Mouse (Mus musculus) heart, embryonic 13.5 days (tissue): ENCODE data around the gene Tmco3. TPM values are rescaled to one million over a fixed set of nuclear protein-coding genes. Genes with fewer than 3 reads are reported as not detected.
"Not testable (repeated sequence)": the region's sequence is repeated elsewhere in the genome, so short reads cannot be mapped to it uniquely, and the experiment has no call there.

ENCODE experiments used
- ATAC-seq: fragments of 200-750 bp; cut with Nextera tagmentation; 2 replicates; pipeline ENCODE4 v1.8.0; 2017; ENCODE audit warnings: moderate TSS enrichment; ENCODE audit not compliant: insufficient number of reproducible peaks, low FRiP score, low TSS enrichment; ENCODE audit errors: extremely low read depth
- H3K27ac ChIP-seq: fragments of 300-500 bp; sonication (generic); replicated peaks from 2 replicates; pipeline ENCODE4 v1.5.1; 2015; ENCODE audit warnings: moderate library complexity, mild to moderate bottlenecking, inconsistent platforms
- H3K27me3 ChIP-seq: fragments of 300-500 bp; sonication (generic); replicated peaks from 2 replicates; pipeline ENCODE4 v1.6.1; 2015; ENCODE audit warnings: mild to moderate bottlenecking, inconsistent platforms
- H3K36me3 ChIP-seq: fragments of 300-500 bp; sonication (generic); 2 replicates; pipeline ENCODE4 v1.6.1; 2015; ENCODE audit warnings: mild to moderate bottlenecking, inconsistent platforms
- H3K4me1 ChIP-seq: fragments of 300-500 bp; sonication (generic); 2 replicates; pipeline ENCODE4 v1.6.1; 2015; ENCODE audit warnings: inconsistent platforms
- H3K4me2 ChIP-seq: fragments of 300-500 bp; sonication (generic); 2 replicates; pipeline ENCODE4 v1.6.1; 2015; ENCODE audit warnings: inconsistent platforms, mild to moderate bottlenecking, moderate library complexity
- H3K4me3 ChIP-seq: fragments of 300-500 bp; sonication (generic); 2 replicates; pipeline ENCODE4 v1.5.1; 2015; ENCODE audit warnings: moderate library complexity, mild to moderate bottlenecking, inconsistent platforms
- H3K9ac ChIP-seq: fragments of 300-500 bp; sonication (generic); 2 replicates; pipeline ENCODE4 v1.6.1; 2015; ENCODE audit warnings: inconsistent platforms, mild to moderate bottlenecking, moderate library complexity
- H3K9me3 ChIP-seq: fragments of 300-500 bp; sonication (generic); 2 replicates; pipeline ENCODE4 v1.6.1; 2016; ENCODE audit warnings: inconsistent platforms
- WGBS: fragments of 180-500 bp; shearing (Covaris S2); methylation state at CpG from one replicate; pipeline ENCODE4 v1.1.7; 2015; ENCODE audit warnings: mixed read lengths; 5-methylcytosine and 5-hydroxymethylcytosine counted together
- polyA plus RNA-seq: library from polyadenylated mRNA; unstranded; fragments of >200 nt; fragmentation: Nextera tagmentation; extraction: Ambion mirVana; gene quantifications from 2 replicates; pipeline ENCODE4 v1.2.1, GENCODE M21; 2015

Gene Tmco3
- polyA plus RNA-seq, 1 experiment from 2014 or later, result 32.2 TPM

DNA sequence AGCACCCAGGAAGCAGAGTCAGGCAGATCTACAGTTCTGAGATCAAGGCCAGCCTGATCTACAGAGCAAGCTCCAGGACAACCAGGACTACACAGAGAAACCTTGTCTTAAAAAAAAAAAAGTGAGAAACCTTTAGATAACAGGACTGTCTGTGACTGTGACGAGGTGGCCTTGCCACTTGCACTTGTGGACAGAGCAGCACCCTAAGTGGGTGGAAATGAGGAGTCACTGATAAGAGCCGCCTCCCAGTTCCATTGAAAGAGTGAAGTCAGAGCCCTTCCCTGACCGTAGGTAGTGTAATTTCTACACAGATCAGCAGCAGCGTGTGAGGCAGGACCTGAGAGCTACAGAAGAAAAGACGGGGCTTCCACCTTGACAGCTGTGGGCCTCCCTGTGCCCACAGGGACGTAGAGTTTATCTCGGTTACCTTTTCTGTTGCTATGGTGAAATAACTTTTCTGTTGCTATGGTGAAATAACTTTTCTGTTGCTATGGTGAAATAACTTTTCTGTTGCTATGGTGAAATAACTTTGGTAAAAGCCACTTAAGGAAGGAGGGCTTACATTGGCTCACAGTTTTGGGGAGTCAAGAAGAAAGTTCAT lies 18.4 kb downstream of the Tmco3 start:
- WGBS, result 60% methylated on average over 7 of the region's 7 CpGs
- Histone ChIP-seq H3K4me3 (no peak overlapping the region), H3K9me3 (peaks cover 3% of the 10 kb centered on the region; the same call in 1 of the 2 replicates), H3K4me2 (no peak overlapping the region), H3K27me3 (no peaks in the 10 kb centered on the region), H3K4me1 (no peaks in the 10 kb centered on the region), H3K36me3 (peaks cover 88% of the 10 kb centered on the region), H3K27ac (no peak overlapping the region), H3K9ac (no peak overlapping the region)
- ATAC-seq, result no peak

DNA sequence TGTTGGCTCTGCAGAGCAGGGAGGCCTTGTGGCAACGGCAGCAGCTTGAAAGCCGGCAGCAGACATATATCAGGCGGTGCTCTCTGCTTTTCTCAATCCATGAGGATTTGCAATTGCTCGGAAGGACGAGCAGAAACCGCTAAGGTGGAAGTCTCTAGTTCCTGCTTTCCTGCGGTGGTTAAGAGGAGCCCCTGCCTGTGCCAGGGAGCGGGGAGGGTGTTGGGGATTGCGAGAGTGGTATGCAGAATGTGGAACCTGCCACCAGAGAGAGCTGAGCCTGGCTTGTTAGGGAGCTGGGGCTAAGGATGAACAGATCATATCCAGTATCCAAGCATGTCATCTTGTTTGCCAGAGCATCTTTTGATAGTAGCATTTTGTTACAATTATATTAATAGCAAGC lies 18.9 kb downstream of the Tmco3 start:
- H3K36me3 ChIP-seq, result peaks cover 84% of the 10 kb centered on the region
- H3K4me2 ChIP-seq, result no peak overlapping the region
- no peak overlapping the region for H3K4me3 ChIP-seq
- H3K9me3 ChIP-seq, result peaks cover 3% of the 10 kb centered on the region; the same call in 1 of the 2 replicates
- no peak overlapping the region for H3K9ac ChIP-seq
- 77% methylated on average over 9 of the region's 9 CpGs for WGBS
- no peak overlapping the region for H3K27ac ChIP-seq
- no peak for ATAC-seq
- H3K4me1 ChIP-seq, result no peaks in the 10 kb centered on the region
- H3K27me3 ChIP-seq, result no peaks in the 10 kb centered on the region

DNA sequence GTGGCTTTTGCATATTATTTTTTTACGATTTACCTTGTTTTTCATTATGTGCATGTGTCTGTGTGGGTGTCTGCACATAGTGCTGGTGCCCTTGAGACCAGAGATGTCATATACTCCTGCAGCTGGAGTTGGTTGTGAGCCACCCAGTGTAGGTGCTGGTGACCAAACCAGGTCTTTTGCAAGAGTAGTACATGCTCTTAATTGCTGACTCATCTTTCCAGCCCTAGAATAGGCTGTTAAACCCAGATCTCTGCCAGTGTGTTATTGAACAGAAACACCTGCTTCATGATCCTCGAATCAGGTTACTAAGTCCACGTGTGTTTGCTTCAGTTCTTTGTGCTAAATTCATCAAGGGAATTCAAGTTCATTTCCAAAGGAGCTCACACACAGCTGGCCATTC lies 26.9 kb downstream of the Tmco3 start:
- no peak overlapping the region for H3K4me3 ChIP-seq
- H3K36me3 ChIP-seq, result peaks cover 75% of the 10 kb centered on the region
- no peak overlapping the region for H3K27ac ChIP-seq
- no peak for ATAC-seq
- 80% methylated on average over 3 of the region's 3 CpGs for WGBS
- no peak overlapping the region for H3K9ac ChIP-seq
- no peaks in the 10 kb centered on the region for H3K27me3 ChIP-seq
- H3K4me1 ChIP-seq, result 0 out of 2 replicates have a peak, but pooled peaks cover 9% of the 10 kb centered on the region
- H3K4me2 ChIP-seq, result no peak overlapping the region
- H3K9me3 ChIP-seq, result no peaks in the 10 kb centered on the region

DNA sequence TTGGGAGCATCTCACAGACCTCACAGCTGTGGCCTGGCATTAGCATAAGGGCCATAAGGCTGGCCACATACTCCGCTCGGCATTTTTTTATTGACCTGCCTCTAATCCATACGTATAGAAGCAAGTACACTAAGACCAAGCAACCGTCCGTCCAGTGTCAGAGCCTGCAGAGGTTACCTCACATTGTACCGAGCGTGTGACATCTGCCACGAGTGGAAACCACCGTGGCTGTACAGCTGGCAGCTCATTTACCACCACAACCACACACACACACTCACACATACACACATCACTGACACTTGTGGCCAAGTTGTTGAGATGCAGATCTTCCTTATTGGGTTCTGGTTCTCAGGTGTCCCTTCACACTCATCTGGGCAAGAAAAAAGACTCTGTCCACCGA lies 28.7 kb downstream of the Tmco3 start:
- Histone ChIP-seq H3K27ac (no peak overlapping the region), H3K4me2 (no peak overlapping the region), H3K9me3 (no peaks in the 10 kb centered on the region), H3K9ac (no peak overlapping the region), H3K36me3 (peaks cover 72% of the 10 kb centered on the region), H3K4me3 (no peak overlapping the region), H3K4me1 (0 out of 2 replicates have a peak, but pooled peaks cover 9% of the 10 kb centered on the region), H3K27me3 (no peaks in the 10 kb centered on the region)
- ATAC-seq, result no peak
- 86% methylated on average over 10 of the region's 10 CpGs for WGBS

DNA sequence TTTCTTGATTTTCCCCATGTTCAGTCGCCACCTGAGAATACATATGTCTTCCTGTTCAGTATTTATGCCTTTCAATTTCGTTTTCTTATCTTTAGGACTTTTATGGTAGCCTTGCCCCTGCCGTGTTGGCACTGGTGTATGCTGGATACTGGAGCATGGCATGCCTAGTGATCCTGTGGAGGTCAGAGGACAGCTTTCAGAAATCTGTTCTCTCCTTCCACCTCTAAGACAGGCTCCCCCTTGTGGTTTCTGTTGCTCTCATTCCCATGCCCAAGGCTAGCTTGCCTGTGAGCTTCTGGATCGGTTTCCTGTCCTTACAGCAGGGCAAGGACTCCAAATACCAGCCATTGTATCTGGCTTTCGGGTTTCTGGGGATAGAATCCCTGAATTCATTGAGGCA lies 38.6 kb downstream of the Tmco3 start:
- Histone ChIP-seq H3K9me3 (no peaks in the 10 kb centered on the region), H3K4me1 (no peaks in the 10 kb centered on the region), H3K36me3 (peaks cover 14% of the 10 kb centered on the region), H3K9ac (no peak overlapping the region), H3K4me2 (no peak overlapping the region), H3K27me3 (no peaks in the 10 kb centered on the region), H3K27ac (no peak overlapping the region), H3K4me3 (no peak overlapping the region)
- 40% methylated on average over 5 of the region's 5 CpGs for WGBS
- ATAC-seq, result no peak

DNA sequence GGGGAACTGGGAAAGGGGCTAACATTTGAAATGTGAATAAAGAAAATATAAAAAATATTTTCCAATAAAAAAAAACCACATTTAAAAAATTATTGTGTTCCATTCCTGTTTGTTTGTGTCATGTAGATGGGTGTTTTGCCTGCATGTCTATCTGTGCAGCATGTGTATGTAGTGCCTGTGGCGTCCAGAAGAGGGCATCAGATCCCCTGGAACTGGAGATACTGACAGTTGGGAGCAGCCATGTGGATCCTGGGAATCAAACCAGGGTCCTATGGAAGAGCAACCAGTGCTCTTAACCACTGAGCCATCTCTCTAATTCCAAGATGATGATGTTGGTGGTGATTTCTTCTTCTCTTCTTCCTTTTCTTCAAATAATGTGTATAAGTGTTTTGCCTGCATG lies 46.7 kb downstream of the Tmco3 start:
- Histone ChIP-seq H3K4me3 (no peak overlapping the region), H3K4me1 (peaks cover 5% of the 10 kb centered on the region), H3K4me2 (no peak overlapping the region), H3K9me3 (no peaks in the 10 kb centered on the region), H3K36me3 (no peaks in the 10 kb centered on the region), H3K27ac (no peak overlapping the region), H3K27me3 (no peaks in the 10 kb centered on the region), H3K9ac (no peak overlapping the region)
- no peak for ATAC-seq
- WGBS, result 45% methylated on average over 1 of the region's 1 CpGs

DNA sequence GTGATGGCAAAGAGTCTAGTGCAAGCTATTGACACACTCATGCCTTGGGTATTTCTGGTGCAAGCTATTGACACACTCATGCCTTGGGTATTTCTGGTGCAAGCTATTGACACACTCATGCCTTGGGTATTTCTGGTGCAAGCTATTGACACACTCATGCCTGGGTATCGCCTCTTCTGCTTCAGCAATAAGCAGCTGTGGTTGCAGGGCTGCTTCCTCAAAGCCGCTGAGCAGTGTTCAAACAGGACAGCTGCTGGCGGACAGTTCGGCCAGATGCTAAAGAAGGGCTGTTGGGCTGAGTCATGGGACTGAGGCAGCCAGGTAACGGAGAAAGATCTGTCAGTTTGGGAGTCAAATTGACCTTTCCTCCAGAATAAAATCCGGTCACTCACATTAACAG lies 49.3 kb downstream of the Tmco3 start:
- not testable (repeated sequence) for H3K4me3 ChIP-seq, H3K27me3 ChIP-seq, H3K27ac ChIP-seq, ATAC-seq, H3K9me3 ChIP-seq, H3K9ac ChIP-seq, H3K4me2 ChIP-seq
- WGBS, result 73% methylated on average over 6 of the region's 6 CpGs
- Histone ChIP-seq H3K4me1 (peaks cover 30% of the 10 kb centered on the region), H3K36me3 (peaks cover 22% of the 10 kb centered on the region)

DNA sequence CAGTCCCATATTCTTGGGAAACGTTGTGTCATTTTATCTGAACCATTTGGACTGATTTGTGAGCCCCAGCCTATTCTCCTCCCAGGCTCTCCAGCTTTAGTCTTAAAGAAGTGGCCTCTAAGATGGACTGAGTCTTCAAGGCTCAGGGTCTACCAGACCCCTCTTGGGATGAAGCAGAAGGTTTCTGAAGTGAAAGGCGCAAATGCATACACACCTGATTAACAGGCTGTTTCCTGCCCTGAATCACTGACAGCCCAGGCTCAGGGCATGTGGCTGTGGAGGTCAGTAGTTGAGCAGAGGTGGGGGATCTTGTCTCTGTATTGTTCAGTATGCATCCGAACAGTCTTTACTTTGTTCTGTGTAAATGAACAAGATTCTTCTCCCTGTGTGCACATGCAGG lies 49.7 kb downstream of the Tmco3 start:
- Histone ChIP-seq H3K4me2 (peak overlapping the region; percentile 91), H3K27me3 (no peaks in the 10 kb centered on the region), H3K4me1 (peaks cover 34% of the 10 kb centered on the region), H3K27ac (0 out of 2 replicates have a peak overlapping the region, but pooled peaks have one; percentile 10), H3K4me3 (peak overlapping the region; percentile 88), H3K9ac (peak overlapping the region; percentile 100; the same call in 1 of the 2 replicates), H3K36me3 (peaks cover 26% of the 10 kb centered on the region), H3K9me3 (no peaks in the 10 kb centered on the region)
- no peak for ATAC-seq
- WGBS, result 71% methylated on average over 3 of the region's 3 CpGs

DNA sequence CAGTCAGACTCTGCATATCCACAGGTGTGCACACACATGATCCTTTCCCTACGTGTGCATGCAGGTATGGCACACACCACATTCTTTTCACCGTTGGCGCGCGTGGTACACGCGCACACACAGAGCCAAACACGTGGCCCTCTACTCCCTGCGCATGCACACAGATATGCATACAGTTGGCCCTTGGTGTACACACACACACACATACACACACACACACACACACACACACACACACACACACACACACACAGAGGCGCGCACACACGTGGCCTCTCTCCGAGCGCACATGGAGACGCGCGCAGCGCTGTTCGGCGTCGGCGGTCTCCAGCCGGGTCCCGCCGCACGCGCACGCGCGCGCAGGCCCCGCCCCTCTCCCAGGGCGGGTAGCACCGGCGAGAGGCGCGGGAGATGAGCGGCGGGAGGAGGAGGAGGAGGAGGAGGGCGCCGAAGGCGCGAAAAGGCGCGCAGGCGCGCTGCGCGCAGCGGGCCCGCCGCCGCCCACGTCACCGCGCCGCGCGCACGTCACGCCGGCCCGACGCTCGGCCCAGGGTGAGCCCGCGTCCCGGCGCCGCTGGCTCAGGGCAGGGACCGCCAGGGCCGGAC lies 50.4 kb downstream of the Tmco3 start, which contains the start of gene Tfdp1:
Gene Tfdp1 (plus strand): TSS at position 497 of the 606 bp plus-strand sequence.
- ATAC-seq, result peak; percentile 88
- Histone ChIP-seq H3K27me3 (no peaks in the 10 kb centered on the region), H3K36me3 (peaks cover 33% of the 10 kb centered on the region), H3K4me1 (peaks cover 34% of the 10 kb centered on the region), H3K9ac (peak within 1 kb of the TSS; percentile 100), H3K4me3 (peak within 1 kb of the TSS; percentile 88), H3K4me2 (peak within 1 kb of the TSS; percentile 91), H3K27ac (peak within 1 kb of the TSS; percentile 77), H3K9me3 (no peaks in the 10 kb centered on the region)
- WGBS, result 1% methylated on average over 46 of the region's 72 CpGs

DNA sequence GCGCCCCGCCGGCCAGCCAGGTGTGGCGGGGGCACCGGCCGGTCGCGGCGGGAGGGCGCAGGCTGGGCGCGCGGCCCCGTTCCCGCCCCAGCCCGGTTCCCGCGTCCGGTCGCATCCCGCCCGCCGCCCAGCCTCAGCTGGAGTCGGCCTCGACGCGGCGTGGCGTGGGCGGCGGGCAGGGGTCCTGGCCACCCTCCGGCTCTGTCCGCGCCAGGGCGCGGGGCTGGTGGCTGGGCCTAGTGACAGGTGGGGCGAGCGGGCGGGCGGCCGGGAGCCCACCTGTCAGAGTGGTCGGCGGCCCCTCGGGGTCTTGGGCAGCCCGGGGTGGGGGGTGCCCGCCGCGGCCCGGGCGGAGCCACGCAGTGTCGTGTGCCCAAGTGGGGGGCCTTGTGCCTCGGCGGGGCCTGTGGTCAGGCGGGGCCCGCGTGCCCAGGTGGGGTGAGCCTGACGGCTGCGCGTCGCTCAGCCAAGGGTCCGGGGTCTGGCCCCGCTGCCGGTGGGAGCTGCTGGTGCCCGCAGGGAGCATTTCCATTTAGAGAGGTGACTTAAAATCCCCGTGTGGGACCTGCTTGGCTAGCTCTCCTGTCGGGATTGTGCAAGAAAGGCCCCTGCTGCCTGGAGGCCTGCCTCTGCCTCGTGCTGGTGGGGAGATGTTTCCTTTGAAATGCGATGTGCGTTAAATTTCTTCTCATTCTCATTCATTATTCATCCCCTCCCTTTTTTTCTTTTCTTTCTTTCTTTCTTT lies 51.1 kb downstream of the Tmco3 start:
- no peaks in the 10 kb centered on the region for H3K9me3 ChIP-seq
- H3K4me3 ChIP-seq, result peak overlapping the region; percentile 88
- peak overlapping the region; percentile 100 for H3K9ac ChIP-seq
- peaks cover 34% of the 10 kb centered on the region for H3K4me1 ChIP-seq
- H3K36me3 ChIP-seq, result peaks cover 40% of the 10 kb centered on the region
- H3K27ac ChIP-seq, result peak overlapping the region; percentile 77
- ATAC-seq, result peak; percentile 23; the same call in 1 of the 2 replicates
- under 1% methylated on average over 40 of the region's 70 CpGs for WGBS
- no peaks in the 10 kb centered on the region for H3K27me3 ChIP-seq
- H3K4me2 ChIP-seq, result peak overlapping the region; percentile 91

DNA sequence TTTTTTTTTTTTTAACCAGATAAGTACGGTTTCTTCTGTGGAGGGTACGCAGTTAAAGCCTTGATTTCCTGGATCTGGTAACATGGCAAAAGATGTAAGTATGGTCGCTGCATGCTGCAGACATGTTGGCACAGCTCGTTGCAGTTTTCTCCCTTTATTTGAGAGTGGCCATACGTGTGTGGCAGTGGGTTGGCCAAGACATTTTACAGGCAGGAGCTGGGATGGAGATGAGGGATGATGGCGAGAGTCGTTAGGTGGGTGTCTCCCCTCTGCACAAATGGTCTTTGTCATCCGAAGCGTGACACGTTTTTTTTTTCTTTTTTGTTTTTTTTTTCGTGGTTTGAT lies 51.6 kb downstream of the Tmco3 start:
- H3K27ac ChIP-seq, result peak overlapping the region; percentile 77; the same call in 1 of the 2 replicates
- no peak for ATAC-seq
- no peaks in the 10 kb centered on the region for H3K9me3 ChIP-seq
- WGBS, result 16% methylated on average over 11 of the region's 11 CpGs
- peak overlapping the region; percentile 100 for H3K9ac ChIP-seq
- H3K4me2 ChIP-seq, result peak overlapping the region; percentile 91
- peak overlapping the region; percentile 88 for H3K4me3 ChIP-seq
- no peaks in the 10 kb centered on the region for H3K27me3 ChIP-seq
- peaks cover 46% of the 10 kb centered on the region for H3K36me3 ChIP-seq
- peaks cover 34% of the 10 kb centered on the region for H3K4me1 ChIP-seq
